ENCODE assay signal across 8 mouse cellular contexts in genomic region chr19:60812036-60812389, GRCm38 (mm10). TPM values are rescaled to one million over a fixed set of nuclear protein-coding genes. Genes with fewer than 3 reads are reported as not detected.
DNase-seq lines count a peak whose midpoint lies in the region; ATAC-seq and TF ChIP-seq lines count a peak whose summit lies in the region.

No protein-coding gene starts in this region.

- no peak for DNase-seq in heart, adult 2 months
- no peak for DNase-seq in heart, postnatal 4 days
- DNase-seq in CH12.LX (ENCODE audit: extremely low read depth): no peak
- DNase-seq in forebrain, embryonic 14.5 days (ENCODE audit: low spot score): peak; percentile 16
- no peak for DNase-seq in liver, postnatal 0 days
- DNase-seq in retina, embryonic 14.5 days (ENCODE audit: low spot score): no peak
- DNase-seq in thymus, postnatal 36 days: no peak
- no peak for DNase-seq in right cerebral cortex, postnatal 4 days

- intact Hi-C loops in heart, adult 2 months (cut with DNase I): no loop called here

- WGBS in heart, adult 2 months: 10% methylated on average over 10 of the region's 10 CpGs
- WGBS in forebrain, embryonic 14.5 days: 11% methylated on average over 10 of the region's 10 CpGs
- 10% methylated on average over 10 of the region's 10 CpGs for WGBS in liver, postnatal 0 days (ENCODE audit: insufficient replicate concordance)

- in situ Hi-C loops in CH12.LX (cut with MboI; ENCODE audit: low pct_ligation_motif_present, low pct_unique_long_range_greater_than_20kb, low sequenced_read_pairs): no loop called here

- TF ChIP-seq CTCF in heart, adult 2 months (IDR thresholded peaks at IDR 0.05): no peak
- no peak for TF ChIP-seq CTCF in CH12.LX (conservative IDR thresholded peaks at IDR 0.05 in 1 of 2, IDR thresholded peaks at IDR 0.05 in 1 of 2; ENCODE audit: low read depth in 2 of 2, low read length in 2 of 2)
- no peak for TF ChIP-seq CTCF in liver, postnatal 0 days (IDR thresholded peaks at IDR 0.05; ENCODE audit: low read depth)

- dilution Hi-C loops in CH12.LX (cut with MboI; ENCODE audit: extremely low pct_ligation_motif_present, extremely low pct_unique_long_range_greater_than_20kb, low sequenced_read_pairs): no loop called here

- H3K4me3 ChIP-seq in heart, adult 2 months: peak overlapping the region; percentile 95
- H3K4me3 ChIP-seq in CH12.LX (replicated peaks in 1 of 3; ENCODE audit: low read depth in 2 of 3, low read length in 2 of 3, poor library complexity in 1 of 3): peak overlapping the region; percentile 70 to 82 (median 78)
- H3K4me3 ChIP-seq in forebrain, embryonic 14.5 days (ENCODE audit: low read depth, low read length): peak overlapping the region; percentile 70
- H3K4me3 ChIP-seq in liver, postnatal 0 days (ENCODE audit: low read depth, low read length): peak overlapping the region; percentile 78

- no peak for TF ChIP-seq RAD21 in CH12.LX (IDR thresholded peaks at IDR 0.05; ENCODE audit: low read depth, low read length)

- no peak for TF ChIP-seq POLR2A in heart, adult 2 months (IDR thresholded peaks at IDR 0.05; ENCODE audit: insufficient read depth, low read depth, low read length)
- TF ChIP-seq POLR2A in CH12.LX (IDR thresholded peaks at IDR 0.05; ENCODE audit: low read depth, low read length): no peak

- H3K4me1 ChIP-seq in heart, adult 2 months (ENCODE audit: control insufficient read depth, insufficient read depth, low read length): peaks cover 2% of the 10 kb centered on the region
- peaks cover 3 to 19% of the 10 kb centered on the region in 2 experiments; a peak in 3 of 4 replicates for H3K4me1 ChIP-seq in CH12.LX (ENCODE audit: control insufficient read depth in 1 of 2, insufficient read depth in 2 of 2)
- peaks cover 8% of the 10 kb centered on the region for H3K4me1 ChIP-seq in forebrain, embryonic 14.5 days (ENCODE audit: control insufficient read depth, insufficient read depth, low read length)
- H3K4me1 ChIP-seq in liver, postnatal 0 days (ENCODE audit: insufficient read depth): peaks cover 12% of the 10 kb centered on the region

- no peak for ATAC-seq in forebrain, embryonic 14.5 days
- no peak for ATAC-seq in liver, postnatal 0 days

- peak overlapping the region; percentile 90 for H3K4me2 ChIP-seq in CH12.LX (ENCODE audit: insufficient read depth, low read depth, poor library complexity, severe bottlenecking)
- peak overlapping the region; percentile 62 for H3K4me2 ChIP-seq in forebrain, embryonic 14.5 days (ENCODE audit: low read length)
- H3K4me2 ChIP-seq in liver, postnatal 0 days (ENCODE audit: low read depth, low read length): peak overlapping the region; percentile 87

- peaks cover 7% of the 10 kb centered on the region for H3K36me3 ChIP-seq in heart, adult 2 months (ENCODE audit: control insufficient read depth, insufficient read depth, low read length)
- H3K36me3 ChIP-seq in CH12.LX (replicated peaks in 1 of 2; ENCODE audit: control insufficient read depth in 1 of 2, insufficient read depth in 1 of 2, low read length in 1 of 2): peaks cover 10 to 26% of the 10 kb centered on the region in 2 experiments
- H3K36me3 ChIP-seq in forebrain, embryonic 14.5 days (ENCODE audit: control insufficient read depth, insufficient read depth, low read length): peaks cover 10% of the 10 kb centered on the region
- peaks cover 14% of the 10 kb centered on the region for H3K36me3 ChIP-seq in liver, postnatal 0 days (replicated peaks; ENCODE audit: insufficient read depth, low read length)

- H3K27me3 ChIP-seq in heart, adult 2 months (ENCODE audit: control insufficient read depth, insufficient read depth, low read length): no peaks in the 10 kb centered on the region
- no peaks in the 10 kb centered on the region for H3K27me3 ChIP-seq in CH12.LX (replicated peaks)
- no peaks in the 10 kb centered on the region for H3K27me3 ChIP-seq in forebrain, embryonic 14.5 days (replicated peaks; ENCODE audit: control insufficient read depth, insufficient read depth, low read length)
- H3K27me3 ChIP-seq in liver, postnatal 0 days (ENCODE audit: insufficient read depth, low read length): no peaks in the 10 kb centered on the region

- no peaks in the 10 kb centered on the region for H3K9me3 ChIP-seq in CH12.LX (replicated peaks; ENCODE audit: low read length)
- no peaks in the 10 kb centered on the region for H3K9me3 ChIP-seq in forebrain, embryonic 14.5 days (replicated peaks; ENCODE audit: control insufficient read depth, low read length)
- H3K9me3 ChIP-seq in liver, postnatal 0 days (ENCODE audit: low read length): no peaks in the 10 kb centered on the region

- H3K27ac ChIP-seq in heart, adult 2 months: peak overlapping the region; percentile 86
- H3K27ac ChIP-seq in CH12.LX (ENCODE audit: insufficient read depth, low read depth): no peak overlapping the region
- H3K27ac ChIP-seq in forebrain, embryonic 14.5 days (ENCODE audit: low read depth, low read length): no peak overlapping the region
- H3K27ac ChIP-seq in liver, postnatal 0 days (ENCODE audit: low read depth): peak overlapping the region; percentile 85

- peak overlapping the region; percentile 65 for H3K9ac ChIP-seq in heart, adult 2 months (ENCODE audit: low read depth, low read length)
- peak overlapping the region; percentile 82 for H3K9ac ChIP-seq in CH12.LX (ENCODE audit: insufficient read depth, low read depth)
- peak overlapping the region; percentile 84 for H3K9ac ChIP-seq in forebrain, embryonic 14.5 days (ENCODE audit: low read length)
- peak overlapping the region; percentile 83 for H3K9ac ChIP-seq in liver, postnatal 0 days (replicated peaks)

- no peaks in the 10 kb centered on the region for H3K79me2 ChIP-seq in heart, adult 2 months (replicated peaks; ENCODE audit: control insufficient read depth, insufficient read depth, low read length)
- peaks cover 18% of the 10 kb centered on the region for H3K79me2 ChIP-seq in CH12.LX (replicated peaks; ENCODE audit: control insufficient read depth, extremely low read depth, insufficient read depth, poor library complexity, severe bottlenecking)

- TF ChIP-seq EP300 in heart, adult 2 months (IDR thresholded peaks at IDR 0.05; ENCODE audit: insufficient read depth, low read depth, low read length): no peak
- TF ChIP-seq EP300 in CH12.LX (IDR thresholded peaks at IDR 0.05; ENCODE audit: low read length): no peak
- no peak for TF ChIP-seq EP300 in liver, postnatal 0 days (IDR thresholded peaks at IDR 0.05; ENCODE audit: low read depth)

TF ChIP-seq in CH12.LX, 34 proteins besides CTCF, POLR2A, EP300 and RAD21 (continues in another document):
- TF ChIP-seq TBP (conservative IDR thresholded peaks at IDR 0.05; ENCODE audit: low read depth, low read length) (no peak), MEF2A (IDR thresholded peaks at IDR 0.05; ENCODE audit: borderline replicate concordance, low read depth, low read length) (no peak), RCOR1 (conservative IDR thresholded peaks at IDR 0.05; ENCODE audit: low read depth, low read length) (no peak), CHD2 (IDR thresholded peaks at IDR 0.05; ENCODE audit: low read length) (no peak), ZKSCAN1 (IDR thresholded peaks at IDR 0.05; ENCODE audit: borderline replicate concordance, low read depth, low read length) (no peak), USF1 (IDR thresholded peaks at IDR 0.05; ENCODE audit: low read depth, low read length) (no peak), JUND (conservative IDR thresholded peaks at IDR 0.05; ENCODE audit: low read depth, low read length) (no peak), ZC3H11A (IDR thresholded peaks at IDR 0.05; ENCODE audit: low read depth, low read length) (no peak), ZMIZ1 (IDR thresholded peaks at IDR 0.05; ENCODE audit: low read depth, low read length) (no peak), E2F4 (IDR thresholded peaks at IDR 0.05; ENCODE audit: insufficient replicate concordance, low read depth, low read length) (no peak), MAFK (IDR thresholded peaks at IDR 0.05; ENCODE audit: insufficient replicate concordance, low read length) (no peak), MAX (IDR thresholded peaks at IDR 0.05; ENCODE audit: low read length) (no peak)

RNA-seq across cellular contexts. Expression of gene Fam45a, which starts 0.6 kb away (rescaled TPM):
- 10 to 100 TPM; 17.4 to 18.9 TPM for total RNA-seq in heart, adult 2 months (2021)
- 8.7 and 15.6 TPM in 2 replicates for polyA plus RNA-seq in heart, adult 2 months (2012; rRNA removed)
- total RNA-seq in heart, postnatal 4 days (2021): 10 to 100 TPM; 18.2 to 21.4 TPM
- 16.2 TPM in 2 replicates for total RNA-seq in CH12.LX (2012; rRNA removed)
- total RNA-seq in CH12.LX (2014; rRNA removed): 24.4 and 29.8 TPM in 2 replicates
- 27.3 and 35.2 TPM in 2 replicates for polyA plus RNA-seq in CH12.LX (2012; ENCODE audit: insufficient read length, low read depth)
- polyA plus RNA-seq in forebrain, embryonic 14.5 days (2014; fragmentation: Nextera tagmentation; extraction: Ambion mirVana): 49.7 and 54.1 TPM in 2 replicates
- polyA plus RNA-seq in liver, postnatal 0 days (2015; fragmentation: Nextera tagmentation; extraction: Ambion mirVana): 17.3 and 18.9 TPM in 2 replicates

RNA-seq across cellular contexts. Expression of gene Eif3a, which starts 21.6 kb away (rescaled TPM):
- 100 to 1,000 TPM in 1 of 2 experiments, 10 to 100 TPM in 1; 95.4 to 105 TPM for total RNA-seq in heart, adult 2 months (2021)
- 24.0 and 53.1 TPM in 2 replicates for polyA plus RNA-seq in heart, adult 2 months (2012; rRNA removed)
- 100 to 1,000 TPM; 132 to 134 TPM for total RNA-seq in heart, postnatal 4 days (2021)
- total RNA-seq in CH12.LX (2012; rRNA removed) (213 and 240 TPM in 2 replicates), CH12.LX (2014; rRNA removed) (120 and 128 TPM in 2 replicates)
- polyA plus RNA-seq in CH12.LX (2012; ENCODE audit: insufficient read length, low read depth): 372 and 420 TPM in 2 replicates
- polyA plus RNA-seq in forebrain, embryonic 14.5 days (2014; fragmentation: Nextera tagmentation; extraction: Ambion mirVana): 107 and 115 TPM in 2 replicates
- polyA plus RNA-seq in liver, postnatal 0 days (2015; fragmentation: Nextera tagmentation; extraction: Ambion mirVana): 48.7 and 54.8 TPM in 2 replicates

RNA-seq across cellular contexts. Expression of gene Sfxn4, which starts 49.3 kb away (rescaled TPM):
- 1 to 10 TPM; 6.9 to 8.7 TPM for total RNA-seq in heart, adult 2 months (2021)
- 2.1 and 5.4 TPM in 2 replicates for polyA plus RNA-seq in heart, adult 2 months (2012; rRNA removed)
- 1 to 10 TPM; 4.2 to 5.5 TPM for total RNA-seq in heart, postnatal 4 days (2021)
- total RNA-seq in CH12.LX (2012; rRNA removed): 1.9 and 2.2 TPM in 2 replicates
- total RNA-seq in CH12.LX (2014; rRNA removed): 3.5 and 3.9 TPM in 2 replicates
- polyA plus RNA-seq in CH12.LX (2012; ENCODE audit: insufficient read length, low read depth): 3.1 and 3.8 TPM in 2 replicates
- 10.7 and 11.0 TPM in 2 replicates for polyA plus RNA-seq in forebrain, embryonic 14.5 days (2014; fragmentation: Nextera tagmentation; extraction: Ambion mirVana)
- 0.47 and 0.79 TPM in 2 replicates for polyA plus RNA-seq in liver, postnatal 0 days (2015; fragmentation: Nextera tagmentation; extraction: Ambion mirVana)

RNA-seq across cellular contexts. Expression of gene Nanos1, which starts 56.2 kb away (rescaled TPM):
- total RNA-seq in heart, adult 2 months (2021): under 1 TPM; 0.20 to 0.29 TPM
- polyA plus RNA-seq in heart, adult 2 months (2012; rRNA removed): 0.03 and 0.14 TPM in 2 replicates
- 1 to 10 TPM; 1.2 to 1.3 TPM for total RNA-seq in heart, postnatal 4 days (2021)
- total RNA-seq in CH12.LX (2012; rRNA removed) (1.3 and 1.7 TPM in 2 replicates), CH12.LX (2014; rRNA removed) (3.1 and 3.2 TPM in 2 replicates)
- 0.91 and 1.2 TPM in 2 replicates for polyA plus RNA-seq in CH12.LX (2012; ENCODE audit: insufficient read length, low read depth)
- 16.1 and 16.3 TPM in 2 replicates for polyA plus RNA-seq in forebrain, embryonic 14.5 days (2014; fragmentation: Nextera tagmentation; extraction: Ambion mirVana)
- 0.41 and 0.46 TPM in 2 replicates for polyA plus RNA-seq in liver, postnatal 0 days (2015; fragmentation: Nextera tagmentation; extraction: Ambion mirVana)

Comparison
In these comparisons a context has a peak if more than half of its experiments do, and no peak if none do; other contexts are left out.
1. H3K27ac ChIP-seq: peak in heart, adult 2 months (single experiment) and liver, postnatal 0 days (single experiment); none in CH12.LX (single experiment) and forebrain, embryonic 14.5 days (single experiment).
2. Peak in every context shown above with its lines, with median percentiles within 50 percentile points of each other: H3K4me3 ChIP-seq, H3K9ac ChIP-seq and H3K4me2 ChIP-seq.